Mouse (Mus musculus): ENCODE measurements around the gene Il9. TPM values are rescaled to one million over a fixed set of nuclear protein-coding genes. Genes with fewer than 3 reads are reported as not detected.

Gene Il9
- total and polyA plus RNA-seq, 3 experiments = not detected

GRCm38 (mm10) chr13:56463750-56464149 is 18.3 kb downstream of the Il9 start:
- Histone ChIP-seq H3K27me3 (ENCODE audit: control insufficient read depth in 1 of 2, insufficient read depth in 2 of 2, low read length in 2 of 2) (no peaks in the 10 kb centered on the region), H3K27ac (ENCODE audit: control insufficient read depth, low read depth, low read length) (no peak overlapping the region), H3K9ac (ENCODE audit: control insufficient read depth, low read depth, low read length, poor library complexity, severe bottlenecking) (no peak overlapping the region), H3K36me3 (ENCODE audit: control insufficient read depth in 1 of 2, insufficient read depth in 2 of 2, low read length in 2 of 2) (no peaks in the 10 kb centered on the region), H3K79me2 (ENCODE audit: control insufficient read depth, insufficient read depth, low read length, poor library complexity) (no peaks in the 10 kb centered on the region), H3K4me1 (ENCODE audit: control insufficient read depth in 1 of 2, insufficient read depth in 2 of 2, low read length in 2 of 2) (no peaks in the 10 kb centered on the region), H3K9me3 (replicated peaks; ENCODE audit: insufficient read depth, low read length) (no peaks in the 10 kb centered on the region), H3K4me3 (ENCODE audit: control insufficient read depth in 1 of 2, insufficient read depth in 1 of 2, low read depth in 2 of 2, low read length in 2 of 2) (no peak overlapping the region)
- TF ChIP-seq USF2 (IDR thresholded peaks at IDR 0.05; ENCODE audit: borderline replicate concordance in 1 of 2, insufficient read depth in 1 of 2, low read depth in 1 of 2, low read length in 2 of 2) (no peak), ZKSCAN1 (IDR thresholded peaks at IDR 0.05; ENCODE audit: low read depth, low read length) (no peak), MAX (IDR thresholded peaks at IDR 0.05; ENCODE audit: low read length) (no peak), UBTF (IDR thresholded peaks at IDR 0.05; ENCODE audit: borderline replicate concordance, insufficient read depth, low read depth, low read length) (no peak), ELF1 (IDR thresholded peaks at IDR 0.05; ENCODE audit: low read depth, low read length) (no peak), E2F4 (IDR thresholded peaks at IDR 0.05; ENCODE audit: borderline replicate concordance, low read depth, low read length) (no peak), CHD2 (IDR thresholded peaks at IDR 0.05; ENCODE audit: low read length) (no peak), KAT2A (conservative IDR thresholded peaks at IDR 0.05; ENCODE audit: low read depth, low read length) (no peak), MYC (IDR thresholded peaks at IDR 0.05; ENCODE audit: low read depth, low read length) (no peak), CHD1 (IDR thresholded peaks at IDR 0.05; ENCODE audit: low read depth, low read length) (no peak), EP300 (IDR thresholded peaks at IDR 0.05; ENCODE audit: low read depth in 1 of 2, low read length in 2 of 2) (no peak), TCF12 (IDR thresholded peaks at IDR 0.05; ENCODE audit: low read depth, low read length) (no peak), ETS1 (IDR thresholded peaks at IDR 0.05; ENCODE audit: low read depth, low read length) (no peak), CTCF (IDR thresholded peaks at IDR 0.05 in 2 of 3, conservative IDR thresholded peaks at IDR 0.05 in 1 of 3; ENCODE audit: control insufficient read depth in 1 of 3, insufficient read depth in 1 of 3, low read depth in 2 of 3, low read length in 3 of 3, poor library complexity in 1 of 3, severe bottlenecking in 1 of 3) (no peak), TBP (IDR thresholded peaks at IDR 0.05; ENCODE audit: low read depth, low read length) (no peak), MYB (IDR thresholded peaks at IDR 0.05; ENCODE audit: low read depth, low read length) (no peak), POLR2A (IDR thresholded peaks at IDR 0.05; ENCODE audit: control insufficient read depth in 1 of 2, insufficient read depth in 1 of 2, low read depth in 1 of 2, low read length in 2 of 2, poor library complexity in 1 of 2) (no peak), ZC3H11A (IDR thresholded peaks at IDR 0.05; ENCODE audit: low read depth, low read length) (no peak), NRF1 (IDR thresholded peaks at IDR 0.05; ENCODE audit: insufficient read depth, low read depth, low read length, poor library complexity, severe bottlenecking) (no peak)
- no peak for DNase-seq (ENCODE audit: low read depth, low spot score)

GRCm38 (mm10) chr13:56463261-56463660 is 18.8 kb downstream of the Il9 start:
- H3K79me2 ChIP-seq (ENCODE audit: control insufficient read depth, insufficient read depth, low read length, poor library complexity) = no peaks in the 10 kb centered on the region

More at GRCm38 (mm10) chr13:56463261-56463660, 18.8 kb downstream of the Il9 start:
- H3K27me3 ChIP-seq (ENCODE audit: control insufficient read depth in 1 of 2, insufficient read depth in 2 of 2, low read length in 2 of 2) = no peaks in the 10 kb centered on the region
- no peaks in the 10 kb centered on the region for H3K4me1 ChIP-seq (ENCODE audit: control insufficient read depth in 1 of 2, insufficient read depth in 2 of 2, low read length in 2 of 2)
- H3K36me3 ChIP-seq (ENCODE audit: control insufficient read depth in 1 of 2, insufficient read depth in 2 of 2, low read length in 2 of 2) = no peaks in the 10 kb centered on the region
- H3K9me3 ChIP-seq (replicated peaks; ENCODE audit: insufficient read depth, low read length) = no peaks in the 10 kb centered on the region
- H3K9ac ChIP-seq (ENCODE audit: control insufficient read depth, low read depth, low read length, poor library complexity, severe bottlenecking) = no peak overlapping the region
- H3K4me3 ChIP-seq (ENCODE audit: control insufficient read depth in 1 of 2, insufficient read depth in 1 of 2, low read depth in 2 of 2, low read length in 2 of 2) = no peak overlapping the region
- TF ChIP-seq E2F4 (IDR thresholded peaks at IDR 0.05; ENCODE audit: borderline replicate concordance, low read depth, low read length) (no peak), ZC3H11A (IDR thresholded peaks at IDR 0.05; ENCODE audit: low read depth, low read length) (no peak), MAZ (IDR thresholded peaks at IDR 0.05; ENCODE audit: low read depth, low read length) (no peak)
- DNase-seq (ENCODE audit: low read depth, low spot score) = no peak
- H3K27ac ChIP-seq (ENCODE audit: control insufficient read depth, low read depth, low read length) = no peak overlapping the region

Measured in MEL (cell line).